Mouse (Mus musculus): ENCODE data around the gene 2010005H15Rik.
"Not testable (repeated sequence)": the region's sequence is repeated elsewhere in the genome, so short reads cannot be mapped to it uniquely, and the experiment has no call there.

GRCm38 (mm10) chr16:36260585-36260984 lies 39.3 kb downstream of the 2010005H15Rik start:
- TF ChIP-seq CTCF, EP300 (IDR thresholded peaks at IDR 0.05): not testable (repeated sequence)
